Mouse (Mus musculus) frontal cortex, postnatal 25 days (tissue): ENCODE results near the gene Zfp652.
"Not testable (repeated sequence)": the region's sequence is repeated elsewhere in the genome, so short reads cannot be mapped to it uniquely, and the experiment has no call there.

Source experiments
- DNase-seq, 2 experiments: peaks; one replicate each; pipeline ENCODE4 v3.0.0; 2022; ENCODE audit warnings: low spot score in 2 of 2

Zfp652 gene

GRCm38 (mm10) chr11:95712085-95712562 lies 349 bp upstream of the Zfp652 start:
- DNase-seq: no peak

DNA sequence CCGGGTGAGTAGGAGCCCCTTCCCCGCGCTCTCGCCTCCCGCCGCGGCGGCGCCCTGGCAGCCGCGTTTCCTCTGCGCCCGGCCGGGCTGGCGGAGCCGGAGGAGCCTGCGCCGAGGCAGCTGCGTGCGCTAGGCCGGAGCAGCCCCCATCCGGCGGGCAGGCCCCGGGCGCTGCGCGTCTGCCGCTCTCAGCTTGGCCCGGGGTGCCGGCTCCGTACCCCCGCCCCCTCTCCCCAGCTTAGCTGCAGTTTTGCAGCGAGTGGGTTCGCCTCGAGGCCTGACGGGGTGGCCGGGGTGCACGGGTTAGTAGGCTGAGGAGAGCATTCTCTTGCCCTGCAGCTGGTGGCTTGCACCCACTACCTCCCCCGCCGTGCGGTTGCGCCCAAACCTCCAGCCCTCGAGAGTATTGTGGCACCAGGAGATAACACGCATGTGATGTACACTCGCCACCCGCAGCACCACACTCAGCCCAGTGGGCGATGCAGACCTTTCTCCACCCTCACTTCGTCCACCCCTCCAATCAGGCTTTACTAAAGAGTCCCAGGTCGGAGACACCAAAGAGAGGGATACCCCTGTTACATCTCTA lies 845 bp downstream of the Zfp652 start:
- peak; percentile 44 to 52 for DNase-seq

DNA sequence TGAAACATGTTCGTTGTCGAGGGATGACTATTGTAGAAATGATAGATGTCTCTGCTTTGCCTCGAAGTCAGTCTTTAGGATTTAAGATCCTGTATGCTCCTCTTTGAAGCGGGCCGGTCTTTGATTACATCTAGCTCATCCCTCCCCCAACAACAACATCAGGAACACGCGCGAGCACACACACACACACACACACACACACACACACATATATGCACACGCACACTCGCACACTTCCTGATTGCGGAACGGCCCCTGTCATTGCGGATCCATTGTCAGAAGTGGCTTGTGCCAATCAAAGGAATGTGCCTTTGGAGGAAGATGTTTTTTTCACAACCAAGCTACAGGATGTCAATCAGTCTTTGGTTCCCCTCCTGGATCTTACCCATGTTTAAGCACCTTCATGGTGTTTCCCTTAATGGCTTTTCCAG lies 1.4 kb downstream of the Zfp652 start:
- DNase-seq: no peak

DNA sequence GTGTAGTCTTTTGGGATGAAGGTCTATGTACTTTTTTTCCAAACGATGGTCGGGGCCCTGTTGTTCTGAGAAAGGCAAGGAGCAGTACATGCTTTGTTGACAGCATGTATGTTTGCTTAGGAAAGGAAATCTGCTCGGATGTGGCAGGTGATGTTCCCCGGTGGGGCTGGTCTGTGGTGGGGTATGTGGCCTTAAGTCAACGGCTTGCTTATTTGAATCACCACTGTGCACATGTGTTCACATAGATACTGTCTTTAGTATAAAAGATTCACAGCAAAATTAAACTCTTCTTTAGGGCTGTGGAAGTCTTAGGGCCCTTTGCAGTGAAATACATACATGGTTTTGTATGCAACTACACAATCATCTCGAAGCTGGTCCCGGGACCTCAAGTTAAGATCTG lies 1.9 kb downstream of the Zfp652 start:
- DNase-seq: no peak

DNA sequence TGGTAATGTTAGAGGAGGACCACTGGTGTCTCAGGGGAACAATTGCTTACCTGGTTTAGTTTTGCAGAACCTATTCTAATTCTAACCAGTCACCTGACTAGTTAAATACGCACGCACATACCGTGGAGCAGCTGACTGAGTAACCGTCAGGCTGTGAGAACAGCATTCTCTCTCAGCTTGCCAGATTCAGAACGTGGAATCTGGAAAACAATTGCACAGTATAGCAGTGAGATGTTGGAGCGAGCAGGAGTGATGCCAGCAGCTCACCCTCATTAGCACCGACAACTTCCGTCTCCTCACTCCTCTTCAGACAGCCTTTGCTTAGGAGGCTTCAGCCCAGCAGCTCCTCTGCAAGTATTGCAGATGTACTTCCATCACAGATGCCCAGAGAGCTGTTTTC lies 3.7 kb downstream of the Zfp652 start:
- DNase-seq: no peak

- DNase-seq: no peak
Measured at GRCm38 (mm10) chr11:95719356-95719755, 6.9 kb downstream of the Zfp652 start.

GRCm38 (mm10) chr11:95723287-95723686 lies 10.8 kb downstream of the Zfp652 start, which contains the start of gene B130006D01Rik:
Gene B130006D01Rik, plus strand, starts transcription at chr11:95723587.
- no peak for DNase-seq

GRCm38 (mm10) chr11:95724466-95724865 lies 12.0 kb downstream of the Zfp652 start:
- DNase-seq: no peak

DNA sequence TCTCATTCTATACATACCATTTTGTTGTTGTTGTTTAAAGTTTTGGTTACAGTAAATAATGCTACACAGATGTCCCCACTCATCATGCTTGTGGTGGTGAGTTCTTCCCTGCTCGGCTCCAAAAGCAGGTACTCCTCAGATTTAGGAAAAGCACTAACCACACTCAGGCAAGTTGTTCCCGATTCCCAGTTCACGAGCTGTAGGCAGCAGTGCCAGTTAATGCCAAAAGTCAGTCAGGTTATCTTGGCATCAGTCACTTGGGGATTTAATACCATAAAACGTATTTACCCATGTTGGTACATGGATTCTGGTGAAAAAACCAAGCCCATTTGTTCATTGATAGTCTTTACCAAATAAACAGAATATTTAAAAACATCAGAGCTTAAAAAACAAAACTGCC lies 13.7 kb downstream of the Zfp652 start:
- no peak for DNase-seq

DNA sequence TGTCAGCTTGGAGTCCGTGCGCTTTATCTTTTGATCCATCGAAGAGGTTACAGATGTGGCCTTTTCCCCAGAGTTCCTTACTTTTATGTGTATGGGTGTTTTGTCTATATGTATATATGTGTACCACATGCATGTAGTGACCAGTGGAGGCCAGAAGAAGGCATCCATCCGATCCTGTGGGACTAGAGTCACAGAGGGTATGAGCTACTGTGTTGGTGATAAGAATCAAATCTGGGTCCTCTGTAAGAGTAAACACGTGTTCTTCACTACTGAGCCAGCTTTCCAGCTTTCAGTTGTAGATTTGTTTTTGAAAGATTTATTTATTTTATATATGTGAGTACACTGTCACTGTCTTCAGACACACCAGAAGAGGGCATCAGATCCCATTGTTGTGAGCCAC lies 15.5 kb downstream of the Zfp652 start:
- DNase-seq: no peak

DNA sequence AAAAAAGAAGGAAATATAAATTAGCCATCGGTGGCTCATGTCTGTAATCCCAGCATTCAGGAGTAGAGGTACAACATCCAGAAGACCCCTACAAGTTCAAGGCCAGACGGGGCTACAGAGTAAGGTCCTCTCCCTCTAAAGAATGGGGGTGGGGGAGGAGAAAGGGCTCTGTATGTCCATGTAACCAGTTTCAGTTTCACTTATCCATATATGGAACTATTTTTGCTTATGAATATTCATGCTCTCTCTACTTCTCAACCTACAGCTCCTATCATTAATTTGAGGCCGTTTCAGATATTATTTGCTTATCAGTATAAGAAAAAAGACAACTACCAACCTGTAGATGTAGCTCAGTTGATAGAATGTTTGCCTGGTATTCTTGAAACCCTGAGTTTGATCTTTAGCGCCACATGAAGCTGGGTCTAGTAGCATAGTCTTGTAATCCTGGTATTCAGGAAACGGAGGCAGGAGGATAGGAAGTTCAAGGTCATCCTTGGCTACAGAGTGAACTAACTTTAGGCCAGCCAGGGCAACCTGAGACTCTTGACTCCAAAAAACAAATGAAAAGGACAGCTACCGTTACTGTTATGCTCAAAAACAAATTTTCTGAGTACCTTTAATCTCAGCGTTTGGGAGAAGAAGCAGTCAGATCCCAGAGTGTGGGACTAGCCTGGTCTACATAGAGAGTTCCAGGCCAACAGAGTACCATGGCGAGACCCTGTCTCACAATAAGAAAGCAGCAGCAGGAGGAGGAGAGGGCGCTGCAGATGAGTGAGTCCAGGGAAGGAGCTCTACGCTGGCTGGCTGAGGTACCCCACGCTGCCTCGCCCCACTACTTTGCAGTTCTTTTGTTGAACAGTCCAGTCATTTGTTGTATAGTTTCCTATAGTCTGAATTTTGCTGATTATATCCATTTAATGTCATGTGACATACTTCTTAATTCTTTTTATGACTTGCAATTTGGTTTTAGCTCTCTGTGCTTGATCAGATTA lies 16.7 kb downstream of the Zfp652 start:
- DNase-seq: no peak

DNA sequence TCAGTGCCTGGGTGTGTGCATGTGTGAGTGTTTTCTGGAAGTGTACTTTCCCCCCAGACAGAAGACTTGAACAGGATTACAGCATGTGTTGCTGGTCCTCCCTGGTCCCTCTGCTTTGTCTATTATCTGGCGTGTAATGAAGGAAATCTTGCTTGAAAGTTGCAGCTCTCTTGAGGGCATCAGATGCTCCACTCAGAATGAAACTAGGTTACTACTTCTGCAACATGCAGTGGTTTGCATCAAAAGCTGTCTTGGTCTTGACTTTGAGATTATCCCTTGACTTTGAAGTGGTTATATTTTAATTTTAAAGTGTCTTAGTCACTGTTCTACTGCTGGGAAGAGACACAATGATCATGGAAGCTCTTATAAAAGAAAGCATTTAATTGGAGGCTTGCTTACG lies 22.0 kb downstream of the Zfp652 start:
- DNase-seq: no peak

DNA sequence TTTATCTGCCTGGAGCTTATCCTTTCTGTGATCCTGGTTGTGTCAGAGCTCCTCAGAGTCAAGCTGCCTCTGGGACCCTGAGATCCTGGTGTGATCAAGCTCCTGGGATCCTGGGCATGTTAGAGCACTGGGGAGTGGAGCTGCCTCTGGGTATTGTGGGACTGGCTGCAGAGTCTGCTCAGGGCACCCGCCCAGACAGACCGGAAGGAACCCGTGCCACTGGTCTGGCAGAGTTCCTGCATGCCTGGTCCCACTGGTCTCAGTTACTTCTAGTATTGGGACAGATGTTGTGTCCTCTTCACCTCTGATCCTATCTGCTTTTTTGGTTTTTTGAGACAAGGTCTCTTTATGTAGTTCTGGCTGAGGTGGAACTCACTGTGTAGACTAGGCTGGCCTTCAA lies 25.3 kb downstream of the Zfp652 start:
- DNase-seq: no peak

GRCm38 (mm10) chr11:95744521-95744920 lies 32.0 kb downstream of the Zfp652 start:
- no peak for DNase-seq

DNA sequence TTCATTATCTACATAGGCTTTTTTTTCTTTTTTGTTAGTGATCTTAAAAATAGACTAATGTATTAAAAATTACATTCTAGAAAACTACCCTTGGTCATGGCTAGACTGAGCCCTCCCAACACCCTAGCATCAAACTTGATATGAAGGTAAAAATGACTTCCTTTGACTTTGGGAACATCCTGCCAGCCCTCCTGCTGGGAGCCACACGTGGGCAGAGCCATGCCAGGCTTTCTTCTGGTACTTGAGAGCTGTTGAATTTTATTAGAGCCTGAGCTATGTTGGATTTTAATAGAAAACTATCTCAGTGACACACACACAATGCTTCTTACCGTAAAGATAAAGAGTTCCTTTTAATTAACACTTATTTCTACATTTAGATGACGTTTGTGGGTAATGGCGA lies 34.3 kb downstream of the Zfp652 start:
- no peak for DNase-seq

DNA sequence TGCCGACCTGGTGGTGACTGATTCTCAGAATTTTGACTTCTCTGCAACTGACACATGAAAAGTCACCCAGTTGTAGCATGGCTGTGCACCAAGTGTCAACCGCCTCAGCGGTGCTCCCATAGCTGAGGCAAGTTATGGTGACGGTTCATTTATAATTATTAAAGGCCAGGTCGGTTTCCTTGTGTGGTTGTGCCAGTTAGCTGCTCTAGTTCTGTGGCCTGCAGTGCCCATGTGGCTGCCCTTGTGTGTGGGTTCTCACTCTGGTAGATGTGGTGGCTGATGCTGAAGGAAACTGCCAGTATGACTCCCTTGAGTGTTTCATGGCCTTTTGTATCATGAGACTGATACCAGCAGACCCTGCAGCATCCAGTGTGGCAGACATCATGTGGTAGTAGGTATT lies 35.9 kb downstream of the Zfp652 start:
- DNase-seq: no peak

- DNase-seq: no peak
Measured at GRCm38 (mm10) chr11:95749619-95750018, 37.1 kb downstream of the Zfp652 start.

DNA sequence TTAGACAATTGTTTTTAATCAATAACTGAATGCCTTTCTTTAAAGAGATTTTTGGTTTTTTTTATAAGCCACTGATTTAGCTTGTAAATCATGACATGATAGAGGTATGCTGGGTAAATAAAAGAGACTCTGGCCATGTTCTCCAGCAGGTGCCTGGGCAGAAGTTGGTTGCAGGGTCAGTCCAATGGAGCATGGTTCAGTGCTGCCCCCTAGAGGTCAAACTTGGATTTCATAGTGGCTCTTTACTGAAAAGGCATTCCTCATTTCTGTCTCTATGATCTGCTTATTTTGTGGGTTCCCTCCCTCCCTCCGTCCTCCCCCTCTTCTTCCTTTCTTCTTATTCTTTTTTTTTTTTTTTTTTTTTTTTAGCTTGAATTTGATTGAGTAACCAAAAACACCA lies 38.5 kb downstream of the Zfp652 start:
- DNase-seq: peak; percentile 48 to 70

- DNase-seq: not testable (repeated sequence)
Measured at GRCm38 (mm10) chr11:95755137-95755536, 42.7 kb downstream of the Zfp652 start.

DNA sequence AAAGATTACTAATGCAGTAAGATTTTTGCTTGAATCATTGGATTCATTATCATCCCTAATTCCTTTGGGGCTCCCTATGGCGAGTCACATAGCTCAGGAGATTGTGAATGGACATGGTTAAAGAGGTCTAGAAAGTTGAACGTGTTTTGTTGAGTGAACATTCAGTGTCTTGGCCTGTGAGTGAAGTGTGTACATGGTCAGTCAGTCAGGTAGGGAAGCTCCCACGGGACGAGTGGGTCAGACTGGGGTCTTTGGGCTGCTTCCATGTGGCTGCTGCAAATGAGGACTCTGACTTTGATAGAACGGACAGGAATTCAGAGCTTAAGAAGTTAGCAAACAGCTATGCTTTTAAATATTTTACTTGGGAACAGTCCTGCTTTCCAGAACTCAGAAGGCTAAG lies 48.0 kb downstream of the Zfp652 start:
- DNase-seq: no peak

GRCm38 (mm10) chr11:95762996-95763395 lies 50.5 kb downstream of the Zfp652 start:
- no peak for DNase-seq

GRCm38 (mm10) chr11:95764806-95765205 lies 52.3 kb downstream of the Zfp652 start:
- DNase-seq: no peak

DNA sequence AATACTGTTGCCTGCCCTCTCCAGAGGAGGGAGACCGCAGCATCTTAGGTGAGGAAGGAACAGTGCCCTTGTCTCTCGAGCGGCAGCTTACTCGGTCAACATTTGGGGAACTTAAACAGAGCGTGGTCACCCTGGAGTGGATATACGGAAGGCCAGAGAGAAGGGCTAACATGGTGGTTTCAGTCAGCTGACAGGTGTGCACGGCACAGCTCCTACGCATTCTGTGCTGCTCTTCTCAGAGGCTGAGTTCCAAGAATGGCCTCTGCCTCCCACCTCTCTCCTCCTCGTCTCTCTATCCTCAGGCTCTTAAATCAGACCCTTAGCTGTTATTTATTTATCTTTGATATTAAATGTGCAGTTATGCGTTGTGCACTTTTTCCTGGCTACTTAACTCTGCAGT lies 52.9 kb downstream of the Zfp652 start:
- DNase-seq: no peak
